Mouse (Mus musculus): ENCODE measurements at regions not wholly inside any gene's neighbourhood (a gene's known extent, or its start where the extent isn't known, plus 50 kb on each side); places are given as distances from the start of the nearest gene placed in this dataset.

GRCm38 (mm10) chr15:86971436-86971835 is 572.7 kb upstream of the Fam19a5 start:
- TF ChIP-seq EP300 (IDR thresholded peaks at IDR 0.05) (no peak), CTCF (IDR thresholded peaks at IDR 0.05) (no peak)

All from lung, postnatal 0 days (tissue).